Mouse (Mus musculus): ENCODE measurements around the gene Mup19. TPM values are rescaled to one million over a fixed set of nuclear protein-coding genes. Genes with fewer than 3 reads are reported as not detected.

The Mup19 gene
- polyA plus RNA-seq (2015; fragmentation: Nextera tagmentation; extraction: Ambion mirVana) = not detected in 2 replicates

GRCm38 (mm10) chr4:61782169-61782568 lies at the start of gene Mup19:
Mup19 (minus strand) TSS chr4:61782269.

Other genes starting within 250 kb of the Mup19 start
- gene Mup17, start 186.4 kb downstream of the Mup19 start, polyA plus RNA-seq (2015; fragmentation: Nextera tagmentation; extraction: Ambion mirVana) = not detected in 2 replicates
- 0.32 TPM in 1 of 2 replicates, not detected in the other for gene Mup18, start 108.1 kb downstream of the Mup19 start, polyA plus RNA-seq (2015; fragmentation: Nextera tagmentation; extraction: Ambion mirVana)
- gene Mup5, start 53.0 kb upstream of the Mup19 start, polyA plus RNA-seq (2015; fragmentation: Nextera tagmentation; extraction: Ambion mirVana) = not detected in 2 replicates